Comparison of ENCODE assay signal across 21 mouse cellular contexts in the genomic region with DNA sequence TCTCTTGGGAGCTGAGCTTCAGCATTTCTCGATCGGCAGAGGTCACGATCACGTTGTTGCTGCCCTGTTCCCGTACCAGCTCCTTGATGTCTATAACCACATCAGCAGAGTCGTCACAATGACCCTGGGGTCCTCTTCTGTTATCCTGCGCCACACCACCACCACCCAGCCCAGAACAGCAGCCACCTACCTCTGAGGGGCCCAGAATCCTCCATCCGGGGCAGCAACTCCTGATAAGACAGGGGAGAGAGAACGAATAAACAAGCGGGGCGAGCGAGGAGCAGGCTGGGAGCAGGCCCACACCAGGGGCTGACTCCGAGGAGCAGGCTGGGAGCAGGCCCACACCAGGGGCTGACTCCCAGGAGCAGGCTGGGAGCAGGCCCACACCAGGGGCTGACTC. TPM values are rescaled to one million over a fixed set of nuclear protein-coding genes. Genes with fewer than 3 reads are reported as not detected.
"Had no signal": no experiment of that assay in that cellular context is flagged by ENCODE, and none has a peak within 500 bp of the region (broad histone marks: within the 10 kb centered on the region; RNA-seq: fewer than 3 reads in every experiment).

No protein-coding gene starts in this region.

- ATAC-seq: inflammation-experienced regulatory T-cells, adult 6 months; intestine, embryonic 16.5 days had no signal

- H3K27ac ChIP-seq: kidney, postnatal 0 days; limb, embryonic 15.5 days had no signal

- H3K9me3 ChIP-seq: limb, embryonic 15.5 days had no signal

- H3K27me3 ChIP-seq: limb, embryonic 15.5 days had no signal

- H3K4me2 ChIP-seq: midbrain, embryonic 11.5 days had no signal

- DNase-seq: kidney, adult 18-20 months; kidney, postnatal 36 days; lung, adult 2 months; lung, postnatal 14 days; lung, postnatal 4 days; midbrain, embryonic 14.5 days; thymus, postnatal 25 days had no signal

RNA-seq across cellular contexts. Expression of gene Kcnk7, which starts 17.7 kb away (rescaled TPM):
- total RNA-seq: layer of hippocampus, adult 18-20 months; layer of hippocampus, postnatal 14 days; left cerebral cortex, postnatal 14 days; megakaryocyte progenitor cell, adult 5-6 weeks; midbrain, postnatal 0 days had no signal
- polyA plus RNA-seq: limb, embryonic 11.5 days; midbrain, embryonic 11.5 days; neural tube, embryonic 11.5 days; neural tube, embryonic 14.5 days; small intestine, adult 2 months had no signal
